Mouse (Mus musculus): ENCODE data around the gene Rheb. TPM values are rescaled to one million over a fixed set of nuclear protein-coding genes. Genes with fewer than 3 reads are reported as not detected.
A peak's percentile ranks its signal among the peaks of the same experiment; 100 is the strongest.

The Rheb gene
- polyA plus RNA-seq, 1 experiment = 47.8 TPM

DNA sequence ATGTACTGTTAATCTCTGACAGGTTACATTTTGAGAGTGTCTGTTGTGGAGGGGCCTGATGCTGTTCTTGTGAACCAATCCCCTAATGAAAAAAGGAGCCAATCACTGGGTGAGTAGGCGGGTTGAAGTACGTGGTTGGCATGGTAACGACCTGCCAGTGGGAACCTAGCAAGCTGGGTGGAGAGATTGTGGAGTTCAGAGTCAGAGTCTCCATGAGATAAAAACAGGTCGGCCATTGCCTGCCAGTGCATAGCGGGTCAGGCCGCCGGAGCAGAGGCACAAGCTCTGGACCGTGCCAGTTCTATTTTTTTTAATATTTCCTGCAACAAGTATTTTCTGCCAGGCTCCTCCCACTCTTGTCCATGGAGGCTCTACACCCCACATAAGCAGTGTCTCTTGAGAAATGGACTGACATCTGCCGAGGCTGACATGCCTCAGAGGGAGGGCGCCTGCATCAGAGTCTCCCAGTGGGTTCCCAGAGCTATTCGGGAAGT, 27.4 kb upstream of the Rheb start:
- Histone ChIP-seq H3K4me3 (ENCODE audit: insufficient read depth, poor library complexity, severe bottlenecking) (no peak overlapping the region), H3ac (ENCODE audit: control insufficient read depth, insufficient read length, low read depth) (no peak overlapping the region), H3K79me3 (ENCODE audit: low read depth) (no peaks in the 10 kb centered on the region), H3K36me3 (ENCODE audit: control insufficient read depth, insufficient read depth) (no peaks in the 10 kb centered on the region), H3K79me2 (ENCODE audit: control insufficient read depth, insufficient read depth) (no peaks in the 10 kb centered on the region), H3K27me3 (ENCODE audit: control insufficient read depth, insufficient read depth, insufficient read length) (no peaks in the 10 kb centered on the region)
- TF ChIP-seq MAX (IDR thresholded peaks at IDR 0.05) = no peak
- TF ChIP-seq CEBPB (IDR thresholded peaks at IDR 0.05; ENCODE audit: low read depth) = no peak
- no peak for TF ChIP-seq FOSL1 (IDR thresholded peaks at IDR 0.05; ENCODE audit: insufficient read depth, low read length, poor library complexity, severe bottlenecking)
- TF ChIP-seq CTCF (IDR thresholded peaks at IDR 0.05; ENCODE audit: control insufficient read depth, insufficient read depth, insufficient read length) = no peak
- no peak for TF ChIP-seq USF1 (IDR thresholded peaks at IDR 0.05; ENCODE audit: low read depth)
- no peak for TF ChIP-seq MYOD1 (IDR thresholded peaks at IDR 0.05; ENCODE audit: control insufficient read depth, insufficient read length, low read depth)
- TF ChIP-seq MYOG (IDR thresholded peaks at IDR 0.05; ENCODE audit: control insufficient read depth, extremely low read depth, insufficient read length) = no peak

- H3K79me3 ChIP-seq (ENCODE audit: low read depth) = no peaks in the 10 kb centered on the region
- no peaks in the 10 kb centered on the region for H3K27me3 ChIP-seq (ENCODE audit: control insufficient read depth, insufficient read depth, insufficient read length)
- no peaks in the 10 kb centered on the region for H3K36me3 ChIP-seq (ENCODE audit: control insufficient read depth, insufficient read depth)
- no peak overlapping the region for H3K4me3 ChIP-seq (ENCODE audit: insufficient read depth, poor library complexity, severe bottlenecking)
- H3K79me2 ChIP-seq (ENCODE audit: control insufficient read depth, insufficient read depth) = no peaks in the 10 kb centered on the region
- no peak overlapping the region for H3ac ChIP-seq (ENCODE audit: control insufficient read depth, insufficient read length, low read depth)
- no peak for TF ChIP-seq FOSL1 (IDR thresholded peaks at IDR 0.05; ENCODE audit: insufficient read depth, low read length, poor library complexity, severe bottlenecking)
- TF ChIP-seq USF1 (IDR thresholded peaks at IDR 0.05; ENCODE audit: low read depth) = no peak
- TF ChIP-seq MAX (IDR thresholded peaks at IDR 0.05) = no peak
- no peak for TF ChIP-seq CEBPB (IDR thresholded peaks at IDR 0.05; ENCODE audit: low read depth)
- no peak for TF ChIP-seq MYOD1 (IDR thresholded peaks at IDR 0.05; ENCODE audit: control insufficient read depth, insufficient read length, low read depth)
- no peak for TF ChIP-seq CTCF (IDR thresholded peaks at IDR 0.05; ENCODE audit: control insufficient read depth, insufficient read depth, insufficient read length)
- TF ChIP-seq MYOG (IDR thresholded peaks at IDR 0.05; ENCODE audit: control insufficient read depth, extremely low read depth, insufficient read length) = no peak
Observed at GRCm38 (mm10) chr5:24863804-24864203, 21.4 kb upstream of the Rheb start.

DNA sequence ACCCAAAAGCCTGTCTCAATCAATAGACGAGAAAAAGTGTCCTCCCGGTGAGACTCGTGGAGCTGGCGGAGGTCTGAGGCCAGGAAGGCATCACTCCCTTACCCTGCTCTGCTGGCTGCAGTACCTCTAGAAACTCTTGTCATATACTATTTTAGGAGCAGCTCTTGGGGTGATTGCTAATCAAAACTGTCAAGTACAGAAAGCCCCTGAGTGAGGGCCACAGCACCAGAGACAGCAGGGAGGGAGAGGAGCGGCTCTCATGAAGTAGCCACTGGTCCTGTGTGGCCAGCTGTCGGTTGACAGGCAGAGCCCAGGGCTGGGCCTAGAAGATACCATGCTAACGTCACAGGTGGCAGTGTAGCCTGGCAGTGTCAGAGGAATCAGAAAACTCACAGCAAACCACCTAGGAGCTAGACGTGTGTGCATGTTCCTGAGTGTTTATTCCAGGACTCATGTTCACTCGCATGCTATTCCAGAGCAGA, 19.1 kb upstream of the Rheb start:
- Histone ChIP-seq H3K27me3 (ENCODE audit: control insufficient read depth, insufficient read depth, insufficient read length) (no peaks in the 10 kb centered on the region), H3ac (ENCODE audit: control insufficient read depth, insufficient read length, low read depth) (no peak overlapping the region), H3K79me3 (ENCODE audit: low read depth) (no peaks in the 10 kb centered on the region), H3K79me2 (ENCODE audit: control insufficient read depth, insufficient read depth) (no peaks in the 10 kb centered on the region), H3K36me3 (ENCODE audit: control insufficient read depth, insufficient read depth) (no peaks in the 10 kb centered on the region), H3K4me3 (ENCODE audit: insufficient read depth, poor library complexity, severe bottlenecking) (no peak overlapping the region)
- TF ChIP-seq MYOD1 (IDR thresholded peaks at IDR 0.05; ENCODE audit: control insufficient read depth, insufficient read length, low read depth) (no peak), USF1 (IDR thresholded peaks at IDR 0.05; ENCODE audit: low read depth) (no peak), MAX (IDR thresholded peaks at IDR 0.05) (no peak), CTCF (IDR thresholded peaks at IDR 0.05; ENCODE audit: control insufficient read depth, insufficient read depth, insufficient read length) (no peak), CEBPB (IDR thresholded peaks at IDR 0.05; ENCODE audit: low read depth) (no peak), MYOG (IDR thresholded peaks at IDR 0.05; ENCODE audit: control insufficient read depth, extremely low read depth, insufficient read length) (no peak), FOSL1 (IDR thresholded peaks at IDR 0.05; ENCODE audit: insufficient read depth, low read length, poor library complexity, severe bottlenecking) (no peak)

DNA sequence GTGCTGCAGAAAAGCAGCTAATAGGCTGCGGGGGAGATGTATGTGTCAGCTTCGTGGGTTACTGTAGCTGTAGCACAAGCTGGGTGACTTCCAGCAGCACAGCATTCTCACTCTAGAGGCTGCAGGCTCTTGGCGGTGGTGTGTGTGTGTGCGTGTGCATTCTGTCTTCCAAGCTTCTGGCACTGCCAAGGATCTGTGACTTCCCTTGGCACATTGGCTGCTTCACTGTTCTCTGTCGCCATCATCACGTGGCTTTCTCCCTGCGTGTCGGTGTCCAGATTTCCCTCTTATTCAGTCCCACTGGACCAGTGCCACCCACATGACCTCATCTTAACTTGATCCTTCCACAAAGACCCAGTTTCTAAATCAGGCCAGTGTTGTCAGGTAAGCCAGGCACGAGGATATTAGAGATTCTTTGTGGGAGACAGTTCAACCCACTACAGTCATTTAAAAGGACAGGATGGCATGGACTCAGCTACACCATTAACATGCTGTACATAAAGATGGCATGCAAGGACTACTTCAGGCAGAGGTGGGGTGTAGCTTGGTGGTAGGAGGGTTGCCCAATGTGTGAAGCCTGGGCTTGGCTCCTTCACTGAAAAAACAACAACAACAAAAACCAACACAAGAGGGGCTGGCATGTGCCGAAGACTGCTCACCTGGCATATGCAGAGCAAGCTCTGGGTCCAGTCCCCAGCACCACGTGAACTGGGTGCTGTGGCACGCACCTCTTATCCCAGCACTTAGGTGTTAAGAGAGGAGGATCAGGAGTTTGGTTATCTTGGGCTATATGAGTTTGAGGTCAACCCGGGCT, 18.4 kb upstream of the Rheb start:
- H3K79me3 ChIP-seq (ENCODE audit: low read depth) = no peaks in the 10 kb centered on the region
- TF ChIP-seq MAX (IDR thresholded peaks at IDR 0.05) = peak; percentile 32
- TF ChIP-seq USF1 (IDR thresholded peaks at IDR 0.05; ENCODE audit: low read depth) = peak; percentile 62
- TF ChIP-seq MYOG (IDR thresholded peaks at IDR 0.05; ENCODE audit: control insufficient read depth, extremely low read depth, insufficient read length) = no peak
- TF ChIP-seq FOSL1 (IDR thresholded peaks at IDR 0.05; ENCODE audit: insufficient read depth, low read length, poor library complexity, severe bottlenecking) = no peak
- H3ac ChIP-seq (ENCODE audit: control insufficient read depth, insufficient read length, low read depth) = no peak overlapping the region
- no peaks in the 10 kb centered on the region for H3K79me2 ChIP-seq (ENCODE audit: control insufficient read depth, insufficient read depth)
- H3K36me3 ChIP-seq (ENCODE audit: control insufficient read depth, insufficient read depth) = no peaks in the 10 kb centered on the region
- no peaks in the 10 kb centered on the region for H3K27me3 ChIP-seq (ENCODE audit: control insufficient read depth, insufficient read depth, insufficient read length)
- no peak overlapping the region for H3K4me3 ChIP-seq (ENCODE audit: insufficient read depth, poor library complexity, severe bottlenecking)

DNA sequence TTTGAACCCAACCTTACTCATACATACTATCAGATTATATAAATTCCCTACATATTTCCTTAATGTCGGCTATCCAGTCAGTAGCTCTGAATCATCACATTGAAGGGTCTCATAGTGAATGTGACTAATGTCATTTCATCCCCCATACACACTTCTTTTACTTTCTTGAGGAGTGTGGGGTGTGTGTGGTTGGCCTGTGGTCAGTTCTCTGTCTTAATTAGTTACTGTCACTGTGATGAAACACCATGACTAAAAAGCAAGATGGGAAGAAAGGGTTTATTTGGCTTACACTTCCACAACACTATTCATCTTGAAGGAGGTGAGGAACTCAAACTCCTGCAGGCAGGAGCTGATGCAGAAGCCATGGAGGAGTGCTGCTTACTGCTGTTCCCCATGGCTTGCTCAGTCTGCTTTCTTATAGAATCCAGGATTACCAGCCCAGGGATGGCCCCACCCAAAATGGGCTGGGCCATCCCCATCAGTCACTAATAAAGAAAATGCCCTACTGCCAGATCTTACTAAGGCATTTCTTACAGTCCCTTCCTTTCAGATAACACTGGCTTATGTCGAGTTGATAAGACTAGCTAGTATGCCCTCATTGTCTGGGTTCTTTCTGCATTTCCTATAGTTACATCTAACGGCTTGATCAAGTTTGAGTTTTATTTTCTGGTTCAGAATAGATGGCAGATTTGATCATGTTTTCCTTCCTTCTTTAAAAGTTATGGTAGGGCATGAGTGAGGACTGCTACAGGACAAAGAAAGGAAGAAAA, 17.5 kb upstream of the Rheb start:
- TF ChIP-seq FOSL1 (IDR thresholded peaks at IDR 0.05; ENCODE audit: insufficient read depth, low read length, poor library complexity, severe bottlenecking) = peak; percentile 9
- TF ChIP-seq CTCF (IDR thresholded peaks at IDR 0.05; ENCODE audit: control insufficient read depth, insufficient read depth, insufficient read length) = no peak
- TF ChIP-seq CEBPB (IDR thresholded peaks at IDR 0.05; ENCODE audit: low read depth) = peak; percentile 77
- TF ChIP-seq MAX (IDR thresholded peaks at IDR 0.05) = no peak
- H3K79me2 ChIP-seq (ENCODE audit: control insufficient read depth, insufficient read depth) = no peaks in the 10 kb centered on the region
- H3K4me3 ChIP-seq (ENCODE audit: insufficient read depth, poor library complexity, severe bottlenecking) = no peak overlapping the region
- H3ac ChIP-seq (ENCODE audit: control insufficient read depth, insufficient read length, low read depth) = no peak overlapping the region
- no peaks in the 10 kb centered on the region for H3K36me3 ChIP-seq (ENCODE audit: control insufficient read depth, insufficient read depth)
- no peaks in the 10 kb centered on the region for H3K79me3 ChIP-seq (ENCODE audit: low read depth)
- H3K27me3 ChIP-seq (ENCODE audit: control insufficient read depth, insufficient read depth, insufficient read length) = no peaks in the 10 kb centered on the region
